Mouse (Mus musculus): ENCODE measurements around the gene Col4a3bp. TPM values are rescaled to one million over a fixed set of nuclear protein-coding genes. Genes with fewer than 3 reads are reported as not detected.

Col4a3bp gene
- total RNA-seq, 2 experiments from 2014 or later = 24.5 to 42.6 TPM

DNA sequence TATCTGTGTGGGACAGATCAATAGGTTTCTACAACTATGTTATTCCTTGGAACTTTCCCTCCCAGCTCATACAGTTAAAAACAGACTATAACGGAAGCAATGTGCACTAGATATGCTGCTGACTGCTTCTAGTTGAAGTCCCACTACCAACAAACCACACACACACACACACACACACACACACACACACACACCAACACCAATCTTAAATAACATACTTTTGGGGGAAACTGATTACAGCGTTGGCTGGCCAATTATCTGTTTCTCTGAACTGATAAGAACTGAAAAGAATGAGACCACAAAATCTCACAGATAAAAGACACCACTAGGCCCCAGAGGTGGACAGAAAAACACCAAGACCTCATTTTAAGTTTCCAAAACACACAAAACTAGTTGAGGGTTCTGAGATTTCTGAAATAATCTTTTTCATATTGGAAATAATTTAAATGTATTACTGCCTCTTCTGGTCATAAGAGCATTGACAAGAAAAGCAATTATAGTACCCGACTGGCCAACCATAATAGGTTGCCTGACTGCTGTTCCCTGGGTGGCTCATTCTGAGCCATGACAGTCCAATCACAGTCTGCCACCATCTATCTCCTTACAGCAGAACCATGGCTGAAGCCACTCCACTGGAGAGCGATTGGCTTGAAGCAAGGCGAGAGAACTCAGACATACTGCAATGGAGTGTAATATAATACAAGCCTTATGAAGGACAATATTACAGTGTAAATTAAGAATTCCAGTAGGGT lies 5.4 kb upstream of the Col4a3bp start:
- ATAC-seq (replicated peaks; ENCODE audit: low FRiP score, low TSS enrichment, poor library complexity, severe bottlenecking) = peak; percentile 86

DNA sequence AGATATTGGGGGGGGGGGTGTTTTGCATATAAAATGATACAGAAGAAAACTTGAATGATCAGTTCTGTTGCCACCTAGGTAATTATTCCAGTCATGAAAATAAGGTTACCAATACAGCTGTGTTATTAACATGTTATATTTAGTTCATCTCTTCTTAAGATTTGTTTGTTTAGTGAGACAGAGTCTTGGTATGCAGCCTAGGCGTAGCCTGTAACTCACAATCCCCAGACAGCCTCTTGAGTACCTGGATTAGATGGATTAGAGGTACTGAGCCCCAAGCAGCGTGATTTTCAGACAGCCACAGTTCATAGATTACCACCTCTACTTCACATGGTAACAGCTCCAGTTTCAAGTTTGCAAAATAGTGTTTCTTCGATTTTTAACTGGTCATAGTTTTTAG lies 4.3 kb upstream of the Col4a3bp start:
- ATAC-seq (replicated peaks; ENCODE audit: low FRiP score, low TSS enrichment, poor library complexity, severe bottlenecking) = no peak

DNA sequence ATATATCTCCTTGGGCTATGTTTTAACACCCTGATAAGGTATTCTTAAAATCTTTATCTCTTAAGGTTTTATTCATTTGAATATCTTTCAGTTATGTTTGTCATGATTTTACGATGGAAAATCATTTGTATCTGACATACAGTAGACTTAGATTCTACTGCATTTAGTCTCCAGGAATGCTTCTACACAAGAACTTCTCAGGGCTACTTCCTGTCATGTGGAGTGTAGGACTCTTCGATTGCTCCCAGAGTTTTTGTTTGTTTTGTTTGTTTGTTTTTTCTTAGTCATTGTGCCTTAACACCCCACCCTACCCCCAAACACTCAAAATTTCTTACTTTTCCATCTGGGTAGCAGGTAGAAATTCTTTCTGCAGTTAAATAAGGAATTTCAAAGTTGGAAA lies 1.0 kb upstream of the Col4a3bp start:
- ATAC-seq (replicated peaks; ENCODE audit: low FRiP score, low TSS enrichment, poor library complexity, severe bottlenecking) = no peak

DNA sequence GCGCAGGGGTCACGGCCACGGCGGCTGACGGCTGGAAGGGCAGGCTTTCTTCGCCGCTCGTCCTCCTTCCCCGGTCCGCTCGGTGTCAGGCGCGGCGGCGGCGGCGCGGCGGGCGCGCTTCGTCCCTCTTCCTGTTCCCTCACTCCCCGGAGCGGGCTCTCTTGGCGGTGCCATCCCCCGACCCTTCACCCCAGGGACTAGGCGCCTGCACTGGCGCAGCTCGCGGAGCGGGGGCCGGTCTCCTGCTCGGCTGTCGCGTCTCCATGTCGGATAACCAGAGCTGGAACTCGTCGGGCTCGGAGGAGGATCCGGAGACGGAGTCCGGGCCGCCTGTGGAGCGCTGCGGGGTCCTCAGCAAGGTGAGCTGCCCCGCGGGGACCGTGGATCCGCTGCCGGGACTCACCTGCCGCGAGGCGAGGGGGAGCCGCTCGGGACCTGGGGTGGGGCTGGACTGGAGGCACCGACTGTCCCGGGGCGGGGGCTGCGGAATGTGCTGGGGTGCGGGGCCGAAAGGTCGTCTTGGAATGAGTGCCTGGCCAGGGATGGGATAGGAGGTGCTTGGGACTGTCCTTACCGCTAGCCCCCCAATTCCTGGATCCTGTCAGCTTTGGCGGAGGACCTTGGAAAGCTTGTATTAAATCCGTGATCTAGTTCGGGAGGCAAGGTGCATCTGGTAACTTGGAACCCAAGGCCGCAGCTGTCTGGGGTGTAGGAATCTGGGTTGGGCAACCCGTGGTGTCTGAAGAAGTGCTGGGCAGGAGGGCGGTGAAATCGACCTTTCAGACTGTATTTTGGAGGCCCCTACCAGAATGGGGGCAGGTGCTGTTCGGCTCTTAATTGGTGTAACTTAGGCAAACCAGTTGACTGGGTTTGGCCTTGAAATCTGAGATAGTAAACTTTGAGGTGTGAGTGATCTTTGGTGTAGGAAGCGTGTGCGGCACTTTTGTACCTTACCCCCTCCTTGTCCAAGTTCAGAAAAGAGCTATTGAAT lies 778 bp downstream of the Col4a3bp start:
- ATAC-seq (replicated peaks; ENCODE audit: low FRiP score, low TSS enrichment, poor library complexity, severe bottlenecking) = peak; percentile 8; the same call in 1 of the 2 replicates

DNA sequence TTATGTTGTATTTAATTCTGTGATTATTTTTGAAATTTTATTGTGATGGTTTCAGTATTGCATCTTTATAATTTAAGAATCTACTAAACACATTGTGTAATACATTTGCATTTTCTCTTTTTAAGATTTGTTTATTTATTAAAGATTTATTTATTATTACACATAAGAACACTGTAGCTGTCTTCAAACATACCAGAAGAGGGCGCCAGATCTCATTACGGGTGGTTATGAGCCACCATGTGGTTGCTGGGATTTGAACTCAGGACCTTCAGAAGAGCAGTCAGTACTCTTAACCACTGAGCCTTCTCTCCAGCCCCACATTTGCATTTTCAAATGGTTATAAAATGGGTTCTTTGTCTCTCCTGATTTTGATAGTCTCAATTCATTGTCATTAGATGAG lies 2.1 kb downstream of the Col4a3bp start:
- no peak for ATAC-seq (replicated peaks; ENCODE audit: low FRiP score, low TSS enrichment, poor library complexity, severe bottlenecking)

DNA sequence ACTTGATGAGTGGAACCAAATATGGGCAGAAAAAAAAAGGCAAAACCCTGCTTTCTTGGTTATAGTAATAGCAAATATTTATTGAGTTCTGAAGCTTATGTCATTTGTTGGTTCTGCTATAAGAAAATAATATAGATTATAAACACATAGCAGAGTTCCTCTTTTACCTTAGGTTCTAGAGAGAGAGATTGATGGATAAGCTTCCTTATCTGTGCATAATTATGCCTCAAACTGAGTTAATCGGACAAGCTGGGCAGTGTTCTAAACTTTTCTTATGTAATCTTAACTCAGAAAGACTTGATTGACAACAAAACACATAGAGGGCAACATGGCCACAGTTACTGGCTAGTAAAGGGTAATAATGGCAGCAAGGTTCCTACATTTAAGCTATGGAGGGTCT lies 4.8 kb downstream of the Col4a3bp start:
- no peak for ATAC-seq (replicated peaks; ENCODE audit: low FRiP score, low TSS enrichment, poor library complexity, severe bottlenecking)

DNA sequence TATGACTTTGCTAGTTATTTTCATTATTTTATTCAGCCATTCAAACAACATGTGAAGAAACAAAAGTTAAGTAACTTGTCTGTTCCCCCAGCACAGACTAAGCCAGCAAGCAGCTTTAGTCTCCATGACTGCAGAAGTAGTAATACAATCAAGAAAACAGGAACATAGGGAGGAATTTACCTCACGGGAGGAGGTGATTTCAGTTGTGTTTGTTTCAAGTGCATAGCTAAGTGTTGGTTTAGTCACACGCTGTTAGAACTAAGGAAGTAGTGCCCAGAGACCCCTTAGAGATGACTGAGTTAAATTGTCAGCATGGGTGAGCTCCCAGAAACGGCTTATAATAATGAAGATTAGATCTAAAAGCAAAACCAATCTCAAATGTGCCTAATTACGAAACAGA lies 5.5 kb downstream of the Col4a3bp start:
- ATAC-seq (replicated peaks; ENCODE audit: low FRiP score, low TSS enrichment, poor library complexity, severe bottlenecking) = no peak

DNA sequence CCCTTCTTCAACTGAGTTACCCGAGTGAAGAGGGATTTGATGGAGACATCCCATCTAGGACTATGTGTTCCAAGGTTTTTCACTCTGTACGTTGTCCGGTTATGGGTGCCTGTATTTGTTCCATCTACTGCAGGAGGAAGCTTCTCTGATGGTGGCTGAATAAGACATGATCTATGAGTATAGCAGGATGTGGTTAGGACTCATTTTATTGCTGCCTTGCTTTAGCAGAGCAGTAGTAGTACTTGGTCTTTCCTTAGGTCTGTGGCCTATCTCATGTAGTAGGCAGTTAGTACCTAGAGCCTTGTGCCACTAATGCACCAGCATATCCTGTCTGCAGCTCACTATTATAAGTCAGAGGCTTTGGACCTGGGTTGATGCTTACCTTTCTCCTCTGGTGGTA lies 12.7 kb downstream of the Col4a3bp start:
- no peak for ATAC-seq (replicated peaks; ENCODE audit: low FRiP score, low TSS enrichment, poor library complexity, severe bottlenecking)

DNA sequence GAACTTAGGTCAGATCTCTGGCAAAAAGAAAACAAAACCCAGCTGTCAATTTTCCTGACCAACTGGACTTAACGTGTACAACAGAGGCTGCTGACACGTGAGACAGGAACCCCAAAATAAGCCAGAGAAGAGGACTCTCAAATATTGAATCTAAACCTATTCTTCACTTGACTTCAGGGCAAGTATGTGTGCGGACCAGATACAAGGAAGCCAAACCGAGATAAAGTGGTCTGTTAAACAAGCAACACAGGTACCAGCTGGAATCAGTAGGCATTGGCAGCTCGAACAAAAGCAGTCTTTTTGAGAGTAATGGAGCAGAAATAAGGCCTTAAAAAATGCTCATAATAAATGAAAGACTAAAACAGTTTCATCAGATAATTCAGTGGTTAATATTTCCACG lies 25.6 kb downstream of the Col4a3bp start:
- ATAC-seq (replicated peaks; ENCODE audit: low FRiP score, low TSS enrichment, poor library complexity, severe bottlenecking) = peak; percentile 83

DNA sequence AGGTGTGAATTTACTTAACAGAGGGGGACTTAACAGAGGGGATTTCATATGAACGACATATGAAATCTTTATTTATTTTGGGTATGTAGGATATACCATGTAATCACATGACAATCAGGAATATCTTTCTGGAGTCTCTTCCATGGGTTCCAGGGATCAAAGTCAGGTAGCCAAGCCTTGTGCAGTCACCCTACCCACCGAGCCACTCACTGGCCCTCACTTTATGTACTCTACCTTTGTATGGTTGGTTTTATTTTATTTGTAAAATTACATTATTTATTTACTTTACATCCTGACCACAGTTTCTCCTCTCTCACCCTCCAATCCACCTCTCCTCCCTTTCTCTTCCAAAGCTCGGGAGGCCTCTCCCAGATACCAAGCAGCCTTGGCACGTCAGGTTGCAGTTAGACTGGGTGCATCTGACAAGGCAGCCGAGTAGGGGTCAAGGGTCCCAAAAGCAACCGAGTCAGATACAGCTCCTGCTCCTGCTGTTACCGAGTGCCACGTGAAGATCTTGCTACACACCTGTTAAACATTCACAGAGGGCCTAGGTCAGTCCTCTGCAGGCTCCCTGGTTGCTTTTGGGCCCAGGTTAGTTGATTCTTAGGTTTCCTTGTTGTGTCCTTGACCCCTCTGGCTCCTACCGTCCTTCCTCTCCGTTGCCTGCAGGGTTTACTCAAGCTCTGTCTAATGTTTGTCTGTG lies 28.0 kb downstream of the Col4a3bp start:
- ATAC-seq (replicated peaks; ENCODE audit: low FRiP score, low TSS enrichment, poor library complexity, severe bottlenecking) = no peak

DNA sequence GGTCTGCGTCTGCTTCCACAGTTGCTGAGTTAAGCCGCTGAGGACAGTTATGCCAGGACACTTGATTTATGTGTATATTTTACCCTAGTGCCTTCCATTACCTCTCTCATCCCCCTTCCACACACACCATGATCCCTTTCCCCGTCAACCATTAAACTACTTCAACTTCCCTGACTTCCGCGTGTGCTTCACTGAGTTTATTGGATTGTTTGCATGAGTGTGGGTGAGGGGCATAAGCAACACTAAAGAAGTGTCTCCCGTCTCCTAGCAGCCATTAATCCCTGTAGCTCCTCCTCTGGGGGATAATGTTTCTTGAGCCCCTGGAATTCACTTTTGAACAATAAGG lies 28.6 kb downstream of the Col4a3bp start:
- ATAC-seq (replicated peaks; ENCODE audit: low FRiP score, low TSS enrichment, poor library complexity, severe bottlenecking) = no peak

DNA sequence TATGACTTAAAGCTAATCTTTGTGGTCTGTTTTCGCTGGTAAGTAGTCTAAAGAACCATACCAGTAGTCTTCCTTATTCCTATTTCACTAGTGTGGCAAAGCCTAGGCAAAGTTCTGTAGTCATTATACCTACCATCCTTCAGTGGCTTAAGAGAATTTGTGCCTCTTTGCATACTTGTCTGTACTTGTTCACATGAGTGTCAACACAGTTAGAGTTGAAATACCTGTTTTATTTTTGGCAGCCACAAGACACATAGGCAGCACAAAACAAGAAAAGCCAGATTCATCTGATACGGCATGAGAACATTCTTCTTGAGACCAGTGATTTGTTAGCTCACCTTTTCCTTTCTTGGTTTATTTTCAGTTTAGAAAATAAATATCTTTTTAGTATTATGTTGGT lies 31.8 kb downstream of the Col4a3bp start:
- no peak for ATAC-seq (replicated peaks; ENCODE audit: low FRiP score, low TSS enrichment, poor library complexity, severe bottlenecking)

DNA sequence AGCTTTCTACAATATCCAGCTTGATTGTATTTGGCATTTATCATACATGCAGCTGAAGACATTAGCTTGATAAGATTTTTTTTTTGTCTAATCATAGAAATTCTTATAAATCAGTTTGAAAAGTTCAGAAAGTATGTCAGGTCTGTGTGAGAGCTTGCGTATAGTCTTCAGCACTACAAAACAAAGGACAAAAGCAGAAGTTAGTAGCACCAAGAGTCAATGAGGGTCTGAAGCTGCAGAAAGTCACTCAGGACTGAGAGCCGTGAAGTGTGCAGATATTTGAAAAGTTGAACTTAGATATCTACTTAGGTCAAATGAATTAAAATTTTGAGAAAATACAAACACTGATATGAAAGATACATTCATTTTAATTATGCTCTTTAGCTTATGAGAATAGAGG lies 36.7 kb downstream of the Col4a3bp start:
- ATAC-seq (replicated peaks; ENCODE audit: low FRiP score, low TSS enrichment, poor library complexity, severe bottlenecking) = no peak

DNA sequence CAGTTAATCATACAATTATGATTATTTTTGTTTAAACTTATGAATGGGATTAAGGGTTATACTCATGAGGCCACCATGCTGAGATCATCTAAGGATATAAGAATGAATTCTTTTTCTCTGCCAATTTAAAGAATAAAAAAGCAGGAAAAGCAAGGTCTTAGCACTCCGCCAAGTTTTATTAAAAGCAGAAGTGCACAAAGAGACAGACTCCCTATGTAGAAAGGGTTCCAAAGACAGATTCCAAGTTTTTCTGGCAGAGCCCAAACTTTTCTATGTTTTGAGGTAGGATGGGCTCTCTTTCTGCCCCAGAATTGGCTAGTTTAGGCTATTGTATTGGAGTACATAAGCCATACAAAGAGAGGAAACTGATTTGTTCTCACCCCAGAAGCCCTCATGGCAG lies 37.6 kb downstream of the Col4a3bp start:
- ATAC-seq (replicated peaks; ENCODE audit: low FRiP score, low TSS enrichment, poor library complexity, severe bottlenecking) = no peak

DNA sequence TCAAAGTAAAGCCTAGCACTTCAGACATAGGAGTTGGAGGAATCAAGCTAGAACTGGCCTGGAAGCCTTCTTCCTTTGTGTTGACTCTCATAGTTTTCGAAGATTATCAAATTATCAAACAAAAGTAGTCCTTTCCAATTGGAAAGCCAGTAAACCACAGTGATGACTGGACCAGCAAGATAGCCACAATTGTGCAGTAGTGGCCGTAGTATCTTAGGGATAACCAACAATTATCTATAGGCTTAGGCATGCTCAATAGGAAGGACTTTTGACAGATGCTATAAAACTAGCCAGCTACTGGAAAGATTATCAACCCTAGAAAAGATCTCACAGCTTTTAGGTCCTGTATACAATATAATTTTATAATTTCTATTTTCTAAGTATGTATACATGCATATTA lies 41.8 kb downstream of the Col4a3bp start:
- peak; percentile 71 for ATAC-seq (replicated peaks; ENCODE audit: low FRiP score, low TSS enrichment, poor library complexity, severe bottlenecking)

DNA sequence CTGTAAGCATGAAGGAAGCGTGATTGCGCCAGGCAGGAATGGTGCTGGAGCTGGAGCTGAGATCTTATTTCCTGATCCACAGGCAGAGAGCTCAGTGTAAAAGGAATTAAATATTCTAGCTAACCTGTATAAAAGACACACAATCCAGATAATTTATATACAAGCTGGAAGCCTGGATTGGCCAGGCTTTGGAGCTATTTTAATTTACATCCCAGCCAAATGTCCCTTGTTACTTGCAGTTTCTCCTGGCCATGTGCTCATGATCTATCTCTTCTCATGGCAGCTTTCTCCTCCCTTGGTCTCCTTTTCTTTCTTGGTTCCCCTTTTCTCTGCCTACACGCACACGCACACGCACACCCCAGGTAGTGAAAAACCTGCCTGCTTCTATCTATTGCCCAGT lies 44.1 kb downstream of the Col4a3bp start:
- no peak for ATAC-seq (replicated peaks; ENCODE audit: low FRiP score, low TSS enrichment, poor library complexity, severe bottlenecking)

DNA sequence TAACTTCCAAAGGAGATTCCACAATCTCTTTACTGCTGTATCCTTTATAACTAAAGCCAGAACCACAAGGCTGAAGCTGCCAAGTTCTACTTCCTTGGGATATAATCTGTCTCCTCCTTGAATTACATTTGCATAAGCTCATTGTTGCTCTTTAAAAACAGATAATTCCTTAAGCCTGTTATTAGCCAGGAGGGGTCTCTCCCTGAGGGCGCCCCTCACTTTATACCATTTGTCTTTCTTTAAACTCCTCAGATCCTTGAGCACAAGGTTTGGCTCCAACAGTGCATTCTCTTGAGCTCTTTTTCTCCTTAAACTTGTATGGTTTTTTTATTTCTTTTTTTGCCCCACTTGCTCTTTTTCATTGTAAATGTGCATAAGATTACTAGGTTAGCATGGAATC lies 46.2 kb downstream of the Col4a3bp start:
- no peak for ATAC-seq (replicated peaks; ENCODE audit: low FRiP score, low TSS enrichment, poor library complexity, severe bottlenecking)

DNA sequence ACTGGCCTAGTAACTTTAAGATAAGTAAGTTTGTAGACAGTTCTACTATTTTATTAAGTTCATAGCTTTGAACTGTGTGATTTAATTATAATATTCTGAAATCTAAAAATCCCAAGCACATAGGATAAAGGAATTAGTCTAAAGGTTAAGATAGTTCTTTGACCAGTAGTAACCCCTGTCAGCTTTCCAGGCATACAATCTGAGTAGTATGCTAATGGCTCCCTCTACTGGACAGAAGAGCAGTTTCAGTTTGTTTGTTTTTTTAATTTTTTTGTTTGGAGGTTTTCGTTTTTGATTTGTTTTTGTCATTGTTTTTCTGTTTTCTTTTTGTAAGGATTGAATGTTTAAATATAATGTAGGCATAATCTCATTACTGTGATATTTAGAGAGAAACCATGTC lies 51.2 kb downstream of the Col4a3bp start:
- peak; percentile 68 for ATAC-seq (replicated peaks; ENCODE audit: low FRiP score, low TSS enrichment, poor library complexity, severe bottlenecking)

DNA sequence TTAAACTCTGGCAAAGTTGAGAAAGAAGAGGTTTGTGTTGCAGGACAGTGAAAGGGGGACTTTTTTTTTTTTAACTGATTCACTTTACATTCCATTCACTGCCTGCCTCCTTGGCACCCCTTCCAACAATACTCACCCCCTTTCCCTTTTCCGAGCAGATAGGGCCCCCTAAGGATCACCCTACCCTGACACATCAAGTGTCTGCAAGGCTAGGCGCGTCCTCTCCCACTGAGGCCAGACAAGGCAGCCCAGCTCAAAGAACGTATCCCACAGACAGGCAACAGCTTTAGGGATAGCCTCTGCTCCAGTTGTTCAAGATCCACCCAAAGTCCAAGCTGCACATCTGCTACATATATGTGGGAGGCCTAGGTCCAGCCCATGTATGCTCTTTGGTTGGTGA lies 51.7 kb downstream of the Col4a3bp start:
- no peak for ATAC-seq (replicated peaks; ENCODE audit: low FRiP score, low TSS enrichment, poor library complexity, severe bottlenecking)

DNA sequence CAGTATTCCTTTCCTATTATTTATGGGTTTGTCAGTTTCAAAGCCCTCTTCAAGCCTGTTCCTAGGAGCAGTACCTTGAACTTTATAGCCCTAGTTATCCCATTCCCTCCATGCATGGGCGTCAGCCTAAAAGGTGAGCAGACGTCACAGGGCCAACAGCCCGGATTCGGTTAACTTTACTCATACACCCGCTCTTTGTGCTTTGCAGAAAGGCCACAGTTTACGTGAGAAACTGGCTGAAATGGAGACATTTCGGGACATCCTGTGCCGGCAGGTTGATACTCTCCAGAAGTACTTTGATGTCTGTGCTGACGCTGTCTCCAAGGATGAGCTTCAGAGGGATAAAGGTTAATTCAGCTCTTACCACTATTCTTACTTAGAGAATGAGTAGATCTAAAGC lies 56.8 kb downstream of the Col4a3bp start:
- ATAC-seq (replicated peaks; ENCODE audit: low FRiP score, low TSS enrichment, poor library complexity, severe bottlenecking) = no peak
